Mouse (Mus musculus) yolk sac, embryonic 10.5 days (tissue): ENCODE measurements at regions not wholly inside any gene's neighbourhood (a gene's known extent, or its start where the extent isn't known, plus 50 kb on each side); places are given as distances from the start of the nearest gene placed in this dataset.

Source experiments
- DNase-seq: peaks from one replicate; pipeline ENCODE4 v3.0.0-alpha.2; 2017; ENCODE audit warnings: low spot score

DNA sequence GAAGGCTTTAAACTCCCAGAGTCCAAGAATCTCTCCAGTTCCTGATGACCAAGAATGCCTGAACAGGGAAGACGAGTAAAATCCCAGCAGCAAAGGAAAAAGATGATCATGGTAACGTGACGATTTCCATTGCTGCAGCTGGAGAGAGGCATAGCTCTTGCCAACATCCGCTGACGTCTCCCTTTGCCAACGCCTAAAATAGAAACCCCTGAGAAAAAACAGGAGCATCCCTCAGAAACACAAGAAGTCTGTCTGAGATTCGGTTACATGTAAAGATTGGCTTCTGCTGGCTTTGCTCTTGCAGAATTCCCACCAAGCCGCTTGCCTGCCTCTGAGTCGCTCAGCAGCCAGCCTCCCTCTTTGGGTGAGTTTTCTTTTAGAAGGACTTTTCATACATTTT lies 290.3 kb upstream of the Nt5c1b start:
- no peak for DNase-seq

- no peak for DNase-seq
These were observed 256.8 kb upstream of the Nt5c1b start for GRCm38 (mm10) chr12:10112874-10113453.

GRCm38 (mm10) chr12:10122102-10122501 lies 247.7 kb upstream of the Nt5c1b start:
- peak; percentile 10 for DNase-seq

GRCm38 (mm10) chr12:10127995-10128573 lies 241.7 kb upstream of the Nt5c1b start:
- peak; percentile 11 for DNase-seq

GRCm38 (mm10) chr12:10134141-10134540 lies 235.6 kb upstream of the Nt5c1b start:
- peak; percentile 24 for DNase-seq

DNA sequence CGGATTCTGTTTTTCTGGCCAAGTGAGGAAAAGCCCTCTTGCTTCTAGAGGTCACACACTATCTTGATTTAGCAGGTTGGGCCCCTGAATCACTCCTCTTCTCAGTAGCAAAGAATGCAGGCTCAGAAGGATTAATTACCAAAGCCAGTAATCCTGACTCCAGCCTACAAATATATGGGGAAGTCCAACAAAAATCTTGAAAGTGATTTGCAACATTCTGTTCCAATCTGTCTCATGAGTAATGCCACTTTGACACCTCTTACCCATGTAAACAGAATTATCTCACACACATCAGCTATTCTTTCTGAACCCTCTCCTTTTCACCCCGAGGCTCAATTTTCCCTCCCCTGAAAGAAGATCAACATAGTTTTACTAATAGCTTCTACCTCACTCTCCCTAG lies 233.9 kb upstream of the Nt5c1b start:
- peak; percentile 15 for DNase-seq

DNA sequence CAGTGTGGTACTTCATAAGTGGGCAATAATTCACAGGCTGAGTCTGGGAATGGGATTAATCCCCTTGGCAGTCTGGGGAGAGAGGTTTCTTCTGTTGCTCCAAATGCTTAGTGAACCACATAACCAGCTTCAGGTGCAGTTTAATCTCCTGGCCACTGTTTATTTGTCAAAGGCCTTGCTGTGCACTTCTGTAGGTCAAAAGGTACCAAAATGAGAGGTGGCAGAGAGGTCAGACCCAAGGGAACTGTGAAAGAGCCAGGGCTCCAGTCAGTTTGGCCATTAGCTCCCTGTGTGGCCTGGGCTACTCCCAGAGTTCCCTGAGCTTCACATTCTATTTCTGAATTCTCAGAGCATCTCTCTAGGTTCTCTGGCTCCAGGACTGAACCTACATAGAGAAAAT lies 229.6 kb upstream of the Nt5c1b start:
- DNase-seq, result no peak

DNA sequence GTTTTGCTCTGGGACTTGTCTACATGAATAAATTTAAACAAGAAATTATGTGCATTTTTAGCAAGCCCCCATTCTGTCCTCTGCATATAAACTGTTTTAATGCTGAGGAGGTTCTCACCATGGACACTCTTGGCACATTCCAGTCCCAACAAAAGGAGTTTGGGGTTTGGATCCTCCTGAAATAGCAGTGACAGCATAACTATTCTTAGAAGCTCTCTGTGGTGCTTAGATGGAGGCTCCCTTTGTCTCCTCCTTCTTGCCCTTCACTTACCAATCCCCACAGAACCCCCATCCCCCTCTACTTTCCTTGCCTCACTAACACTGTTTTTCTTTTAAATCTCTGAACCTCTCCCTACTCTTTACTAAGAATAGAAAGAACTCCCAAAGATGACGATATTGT lies 208.9 kb upstream of the Nt5c1b start:
- no peak for DNase-seq

DNA sequence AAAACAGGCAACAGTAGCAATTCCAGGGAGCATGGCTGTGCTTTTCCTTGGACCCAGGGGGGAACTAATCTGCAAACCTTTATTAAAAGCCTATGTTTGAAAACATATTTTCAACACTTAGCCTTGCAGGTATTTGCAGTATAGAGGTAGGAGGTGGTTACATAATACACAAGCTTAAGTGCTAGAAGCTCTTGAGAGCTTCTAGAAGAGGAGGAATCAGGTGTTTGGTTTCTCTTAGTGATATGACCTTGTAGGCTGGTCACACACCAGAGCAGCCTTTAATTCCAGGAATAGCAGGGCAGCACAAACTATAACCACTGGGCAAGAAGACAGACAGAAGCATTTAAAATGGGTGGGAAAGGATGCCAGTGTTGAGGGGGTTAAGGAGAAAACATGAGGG lies 201.7 kb upstream of the Nt5c1b start:
- DNase-seq, result no peak

GRCm38 (mm10) chr12:10168581-10168980 lies 201.2 kb upstream of the Nt5c1b start:
- DNase-seq, result no peak

DNA sequence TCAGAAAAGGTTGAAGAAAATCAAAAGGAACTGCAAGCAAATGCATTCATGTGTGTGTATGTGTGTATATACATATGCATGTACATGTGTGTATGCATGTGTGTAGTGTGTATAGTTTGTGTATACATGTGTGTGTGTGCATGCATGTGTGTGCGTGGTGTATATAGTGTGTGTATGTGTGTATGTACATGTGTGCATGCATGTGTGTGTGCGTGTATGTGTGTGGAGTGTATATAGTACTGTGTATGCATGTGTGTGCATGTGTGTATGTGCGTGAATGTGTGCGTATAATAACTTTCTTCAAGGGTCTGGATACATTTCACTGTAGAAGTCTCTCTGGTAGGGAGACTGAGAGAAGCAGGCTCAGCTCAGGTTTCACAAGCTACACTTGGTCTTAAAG lies 191.1 kb upstream of the Nt5c1b start:
- no peak for DNase-seq

GRCm38 (mm10) chr12:10179147-10179814 lies 190.5 kb upstream of the Nt5c1b start:
- DNase-seq, result no peak

- no peak for DNase-seq
These were observed 189.8 kb upstream of the Nt5c1b start for GRCm38 (mm10) chr12:10179815-10180468.

DNA sequence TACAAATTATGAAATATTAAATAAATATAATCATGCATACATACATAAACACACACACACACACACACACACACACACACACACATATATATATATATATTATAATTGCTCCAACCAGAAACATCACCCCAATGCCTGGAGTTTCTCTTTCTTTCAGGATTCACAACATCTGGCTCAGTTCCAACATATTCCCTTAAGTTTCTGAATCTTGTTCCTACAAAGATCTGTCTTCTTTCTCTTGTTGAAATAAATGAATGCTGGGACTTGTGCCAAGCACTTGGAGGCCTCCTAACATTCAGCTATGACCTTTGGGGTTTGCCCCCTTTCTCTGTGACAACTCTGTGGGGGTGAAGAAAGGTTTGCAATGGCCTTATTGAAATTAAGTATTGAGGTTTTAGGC lies 187.2 kb upstream of the Nt5c1b start:
- DNase-seq, result no peak

GRCm38 (mm10) chr12:10186576-10186975 lies 183.2 kb upstream of the Nt5c1b start:
- no peak for DNase-seq

GRCm38 (mm10) chr12:10189746-10190145 lies 180.0 kb upstream of the Nt5c1b start:
- DNase-seq, result no peak

DNA sequence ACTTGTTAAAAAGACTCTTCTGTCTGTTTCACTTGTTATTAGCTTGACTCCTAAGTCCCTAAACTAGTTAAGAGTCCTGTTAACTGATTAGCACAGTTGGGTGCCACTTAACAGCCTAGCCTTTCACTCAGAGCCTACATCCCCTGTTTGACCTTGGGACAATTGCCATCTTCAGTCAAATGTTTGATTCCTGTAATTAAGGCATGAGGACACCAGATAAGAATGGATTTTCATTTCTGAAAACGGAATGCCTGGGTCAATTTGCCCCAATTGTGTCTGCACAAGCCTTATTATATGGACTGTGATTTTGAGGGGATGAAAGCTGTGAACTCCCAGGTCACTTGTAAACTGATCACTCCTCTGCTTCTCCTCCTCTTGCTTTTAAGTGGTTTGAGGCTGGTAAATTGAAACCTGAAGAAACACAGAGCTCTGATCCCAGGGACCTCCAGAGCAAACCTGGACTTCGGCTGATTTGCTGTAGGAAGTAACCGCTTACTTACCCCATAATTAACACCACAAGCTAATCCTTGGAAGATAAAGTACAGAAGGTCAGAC lies 171.8 kb upstream of the Nt5c1b start:
- no peak for DNase-seq

DNA sequence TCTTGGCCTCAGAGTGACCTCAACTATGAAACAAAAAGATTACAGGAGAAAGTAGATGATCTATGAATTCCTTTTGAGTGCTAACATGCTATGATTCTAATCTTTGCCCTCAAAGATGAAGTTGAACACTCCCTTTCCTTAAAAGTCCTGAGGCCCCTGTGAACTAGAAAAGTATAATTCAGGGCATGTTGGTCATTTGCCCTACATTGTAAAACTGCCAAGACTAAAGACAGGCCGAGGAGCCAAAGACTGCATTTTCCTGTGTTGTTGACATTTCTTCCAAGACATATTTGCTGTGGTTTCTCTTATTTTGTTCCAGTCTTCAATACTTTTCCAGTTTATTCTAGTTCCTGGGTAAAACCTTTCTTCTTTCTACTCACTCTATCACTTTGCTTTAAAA lies 159.9 kb upstream of the Nt5c1b start:
- no peak for DNase-seq

DNA sequence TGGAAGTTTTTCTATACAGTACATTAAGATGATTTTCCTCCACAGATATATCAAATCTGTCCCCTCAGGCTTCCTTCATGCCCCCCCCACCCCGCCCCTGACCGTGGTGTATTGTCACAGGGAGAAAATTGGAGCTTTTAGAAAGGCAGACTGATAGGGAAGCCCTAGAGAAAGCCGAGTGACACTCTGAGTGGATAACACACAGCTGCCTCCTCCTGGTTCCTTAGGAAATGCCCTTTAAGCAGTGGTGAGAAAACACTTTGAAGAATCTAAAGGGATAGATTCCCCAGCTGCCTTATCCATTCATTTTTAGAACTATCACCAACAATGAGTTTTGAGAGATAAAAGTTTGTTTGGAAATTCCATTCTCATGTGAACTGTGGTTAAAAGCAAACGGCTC lies 147.0 kb upstream of the Nt5c1b start:
- DNase-seq, result no peak

- DNase-seq, result no peak
These were observed 145.9 kb upstream of the Nt5c1b start for GRCm38 (mm10) chr12:10223832-10224231.

DNA sequence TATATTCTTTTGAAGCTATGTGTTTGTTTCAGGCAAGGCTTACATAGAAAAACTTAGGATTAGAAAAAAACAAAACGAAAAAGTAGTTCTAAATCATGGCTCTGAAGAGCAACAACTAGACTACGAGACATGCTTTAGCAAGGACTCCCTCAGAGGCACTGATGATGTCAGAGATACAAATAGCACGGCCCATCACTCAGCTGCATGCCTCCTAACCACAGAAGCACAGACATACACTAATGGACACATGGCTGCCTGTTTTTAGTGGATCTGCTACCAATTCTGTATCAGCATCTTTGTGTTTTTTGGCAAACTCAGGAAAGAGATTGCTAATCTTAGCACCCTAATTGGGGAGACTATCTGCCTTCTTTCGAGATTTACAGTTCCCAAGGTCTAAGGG lies 138.6 kb upstream of the Nt5c1b start:
- DNase-seq, result no peak

DNA sequence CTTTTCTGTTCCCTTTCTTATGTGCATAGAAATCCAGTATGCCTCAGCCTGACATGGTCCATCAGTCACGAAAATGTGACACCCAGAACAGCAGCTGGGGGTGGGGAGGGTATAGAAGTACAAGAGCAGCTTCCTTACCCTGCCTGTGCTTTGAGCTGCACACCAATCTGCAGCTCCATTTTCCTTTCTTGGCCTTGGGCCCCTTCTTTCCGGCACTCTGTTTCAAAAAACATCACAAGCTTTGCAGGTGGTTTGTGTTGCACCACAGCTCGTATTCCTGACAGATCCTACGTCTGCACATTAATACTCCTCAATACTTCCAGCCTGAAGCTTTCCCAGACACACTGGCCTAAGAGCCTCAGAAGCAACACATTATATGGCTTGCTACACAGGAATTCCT lies 138.1 kb upstream of the Nt5c1b start:
- no peak for DNase-seq

- DNase-seq, result no peak
These were observed 121.7 kb upstream of the Nt5c1b start for GRCm38 (mm10) chr12:10248110-10248509.
